Mouse (Mus musculus) thymus, postnatal 10 days (tissue): ENCODE measurements around the gene Fosl1.
A peak's percentile ranks its signal among the peaks of the same experiment; 100 is the strongest.

ENCODE experiments used
- DNase-seq, 2 experiments: peaks; one replicate each; pipeline ENCODE4 v3.0.0; 2021; ENCODE audit warnings: low spot score in 2 of 2

Fosl1 gene

GRCm38 (mm10) chr19:5424782-5425741 lies 22.3 kb upstream of the Fosl1 start, which contains the start of the genes Drap1 and AI837181:
Gene Drap1 (minus strand): TSS chr19:5424979.
Gene AI837181 (plus strand): TSS chr19:5425144.
- DNase-seq: peak; percentile 91 to 98

GRCm38 (mm10) chr19:5425906-5426565 lies 21.3 kb upstream of the Fosl1 start:
- DNase-seq: no peak

- no peak for DNase-seq
Measured at GRCm38 (mm10) chr19:5426640-5427290, 20.6 kb upstream of the Fosl1 start.

DNA sequence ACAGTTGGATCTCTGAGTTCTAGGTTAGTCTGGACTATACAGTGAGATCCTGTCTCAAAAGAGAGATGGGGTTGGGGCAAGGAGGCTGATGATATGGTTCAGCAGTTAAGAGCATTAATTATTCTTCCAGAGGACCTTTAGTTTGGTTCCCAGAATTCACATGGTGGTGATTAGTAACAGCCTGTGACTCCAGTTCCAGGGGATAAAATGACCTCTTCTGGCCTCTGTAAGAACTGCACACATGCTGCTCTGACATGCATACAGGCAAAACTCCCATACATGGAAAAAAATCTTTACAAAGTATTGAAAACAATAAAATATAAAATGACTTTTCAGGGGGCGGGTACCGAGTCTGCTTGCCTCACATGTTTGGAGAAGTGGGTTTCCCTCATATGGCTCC lies 19.3 kb upstream of the Fosl1 start:
- peak in 1 of 2 experiments; percentile 45 for DNase-seq

GRCm38 (mm10) chr19:5429219-5429618 lies 18.1 kb upstream of the Fosl1 start:
- DNase-seq: no peak

DNA sequence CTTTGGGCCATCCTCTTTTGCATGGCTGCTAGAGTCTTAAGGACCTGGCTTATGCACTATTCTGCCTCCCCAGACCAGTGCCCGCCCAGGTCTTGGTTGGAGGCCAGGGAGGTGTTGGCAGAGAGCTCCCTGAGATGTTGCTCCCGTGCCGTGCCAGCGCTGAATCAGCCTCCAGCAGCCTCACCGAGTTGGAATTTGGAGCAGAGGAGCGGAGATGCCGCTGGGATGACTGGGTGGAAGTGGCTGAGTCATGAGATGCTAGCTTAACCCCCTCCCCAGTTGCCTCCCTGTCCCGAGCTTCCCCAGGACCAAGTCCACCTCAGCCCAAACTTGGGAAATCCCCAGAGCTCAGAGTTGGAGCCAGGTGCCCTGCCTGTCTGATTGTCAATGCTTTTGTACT lies 17.5 kb upstream of the Fosl1 start:
- DNase-seq: no peak

- no peak for DNase-seq
Measured at GRCm38 (mm10) chr19:5430408-5430807, 16.9 kb upstream of the Fosl1 start.

DNA sequence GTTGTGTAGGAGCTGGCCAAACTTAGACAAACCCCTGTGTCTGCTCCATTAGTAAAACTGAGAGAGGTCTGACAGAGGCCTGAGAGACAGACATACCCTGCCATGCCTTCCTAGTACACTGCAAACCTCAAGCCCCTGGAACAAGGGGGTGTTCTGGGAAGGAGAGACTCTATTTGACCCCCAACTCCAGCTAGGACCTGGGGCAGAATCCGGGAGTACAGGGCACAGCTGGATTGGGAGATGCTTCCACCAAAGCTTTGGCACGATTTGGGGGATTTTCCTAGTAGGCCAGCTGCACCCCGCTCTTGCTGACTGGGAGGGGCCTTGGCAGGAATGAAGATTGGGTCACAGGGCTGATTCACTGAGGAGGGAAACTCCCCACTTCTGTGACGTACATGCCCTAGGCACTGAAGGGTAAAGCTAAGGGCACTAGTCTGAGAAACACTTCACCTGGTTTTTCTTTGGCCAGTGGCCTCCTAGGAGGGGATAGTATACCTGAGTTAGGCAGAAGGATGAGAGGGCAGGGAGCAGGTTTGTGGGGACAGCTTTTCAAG lies 15.4 kb upstream of the Fosl1 start:
- DNase-seq: no peak

DNA sequence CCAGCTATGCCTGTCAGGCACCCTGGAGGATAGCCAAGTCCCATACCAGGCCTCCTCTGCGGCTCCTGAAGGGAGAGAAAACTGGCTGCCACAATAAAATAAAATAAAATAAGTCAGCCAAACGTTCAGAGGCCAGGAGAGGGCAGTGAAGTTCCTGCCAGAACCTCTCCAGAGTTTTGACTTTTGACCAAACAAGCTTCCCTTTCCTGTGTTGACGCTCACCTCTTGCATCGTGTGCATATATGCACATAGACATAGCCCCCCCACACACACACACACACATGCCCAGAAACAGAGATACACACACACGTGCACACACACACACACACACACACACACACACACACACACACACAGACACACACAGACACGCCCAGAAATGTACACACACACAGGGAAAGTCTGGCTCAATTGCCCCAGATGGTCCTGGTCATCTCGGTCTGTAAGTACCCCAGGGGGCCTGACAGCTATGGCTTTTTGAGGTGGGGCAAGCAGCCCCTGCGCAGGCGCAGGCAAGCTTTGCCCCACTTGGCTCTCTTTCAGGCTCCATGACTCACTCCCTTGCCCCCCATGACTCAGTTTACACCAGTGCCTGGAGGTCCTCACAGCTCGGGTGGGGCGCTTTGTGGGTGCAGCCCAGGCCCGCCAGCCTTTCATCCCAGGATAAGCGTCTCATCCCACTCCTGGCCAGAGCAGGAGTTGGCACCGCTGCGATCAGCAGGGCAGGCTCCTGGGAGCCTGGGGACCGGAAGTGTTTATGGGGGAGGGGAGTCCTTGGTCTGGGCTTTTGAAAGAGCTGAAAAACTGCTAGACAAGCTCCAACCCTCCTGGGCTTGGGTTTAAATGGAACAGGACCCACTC lies 14.1 kb upstream of the Fosl1 start:
- peak; percentile 64 to 67 for DNase-seq

DNA sequence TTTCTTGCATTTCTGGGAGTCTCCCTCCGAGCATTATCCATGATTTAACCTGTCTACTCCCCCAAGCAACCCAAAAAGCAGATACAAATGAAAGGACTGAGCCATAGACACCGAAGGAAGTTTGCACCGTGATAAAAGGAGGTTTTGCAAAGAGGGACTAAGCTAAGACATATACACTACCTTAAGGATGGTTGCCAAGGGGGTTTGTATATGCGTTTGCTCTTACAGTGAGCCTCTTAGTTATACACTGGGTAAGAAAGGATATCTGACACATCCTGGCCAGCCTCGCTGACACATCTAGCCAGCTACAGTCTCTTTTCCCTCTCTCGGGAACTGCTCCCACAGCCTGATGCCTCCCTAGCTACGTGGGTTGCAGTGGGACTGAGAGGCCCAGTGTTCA lies 13.4 kb upstream of the Fosl1 start:
- DNase-seq: no peak

DNA sequence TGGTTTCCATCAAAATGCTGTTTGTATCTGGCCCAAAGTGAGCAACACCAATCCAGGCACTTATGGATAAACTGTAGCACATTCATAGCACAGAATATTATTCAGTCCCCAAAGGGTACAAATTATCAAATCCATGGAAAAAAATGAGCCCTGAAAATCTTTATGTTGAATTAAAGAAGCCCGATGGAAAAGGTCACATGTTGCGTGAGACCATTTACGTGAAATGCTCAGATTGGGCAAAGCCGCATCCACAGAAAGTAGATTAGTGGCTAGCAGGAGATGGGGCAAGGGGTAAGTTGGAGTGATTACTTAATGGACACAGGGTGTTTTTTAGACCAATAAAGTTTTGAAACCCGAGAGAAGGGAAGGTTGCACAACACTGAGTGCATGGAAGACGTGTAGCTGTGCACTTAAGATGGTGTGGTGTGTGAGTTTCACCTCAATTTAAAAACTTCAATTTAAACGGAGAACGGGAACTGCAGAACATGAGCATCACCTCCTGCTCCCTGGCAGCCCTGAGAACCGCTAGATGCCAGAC lies 2.9 kb upstream of the Fosl1 start:
- DNase-seq: no peak

DNA sequence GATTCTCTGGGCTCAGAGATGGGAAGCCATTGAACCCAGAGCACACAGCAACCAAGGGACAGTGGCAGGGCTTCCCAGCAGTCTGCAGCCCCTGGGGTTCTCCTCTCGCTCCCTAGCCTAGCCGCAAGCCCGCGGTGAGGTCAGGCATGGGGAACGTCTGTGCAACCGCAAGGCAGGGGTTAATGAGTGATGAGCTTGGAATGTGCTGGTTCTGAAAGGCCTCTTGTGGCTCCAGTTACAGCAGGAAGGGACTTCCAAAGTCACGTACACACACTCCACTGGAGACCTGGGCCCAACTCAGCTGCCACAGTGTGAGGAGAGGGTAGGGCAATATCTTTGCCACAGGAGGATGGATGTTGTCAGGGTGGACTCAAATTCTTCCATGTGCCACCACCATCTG lies 2.4 kb upstream of the Fosl1 start:
- no peak for DNase-seq

GRCm38 (mm10) chr19:5445747-5446146 lies 1.6 kb upstream of the Fosl1 start:
- DNase-seq: no peak

DNA sequence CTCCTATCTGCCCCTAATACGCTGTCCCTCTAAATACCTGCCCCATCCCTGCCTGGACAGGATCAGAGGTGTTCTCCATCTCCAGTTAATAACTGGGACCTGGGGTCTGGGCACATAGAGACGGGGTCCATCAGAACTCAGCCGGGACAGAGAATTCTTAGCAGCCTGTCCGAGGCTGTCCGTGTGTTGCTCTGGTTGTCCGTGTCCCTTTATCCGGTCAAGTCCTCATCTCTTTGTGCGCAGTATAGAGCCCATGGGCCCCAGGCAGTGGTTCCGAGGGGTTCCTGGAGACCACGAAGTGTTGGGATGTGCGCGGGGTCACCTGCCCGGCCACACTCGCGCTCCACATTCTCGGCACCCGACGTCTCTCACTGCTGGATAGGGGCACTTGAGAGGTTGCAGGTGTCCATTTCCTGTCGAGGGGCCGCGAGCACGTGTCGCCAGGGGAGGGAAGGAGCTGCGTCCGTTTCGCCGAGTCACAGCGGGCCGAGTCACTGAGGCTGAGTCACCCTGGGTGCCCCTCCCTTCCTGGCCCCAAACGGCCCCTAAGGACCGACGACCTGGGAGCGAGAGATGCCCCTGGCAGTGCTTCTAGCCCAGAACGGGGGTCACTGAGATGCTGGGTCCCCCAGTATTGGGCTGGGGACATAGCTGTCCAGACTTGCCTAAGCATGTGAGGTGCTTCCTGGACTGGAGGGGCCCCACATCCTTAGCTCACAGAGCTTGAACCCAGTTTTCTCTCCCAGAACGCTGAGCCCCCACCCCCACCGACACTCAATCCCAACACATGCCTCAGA lies 1.2 kb downstream of the Fosl1 start:
- DNase-seq: no peak

GRCm38 (mm10) chr19:5449673-5450072 lies 2.3 kb downstream of the Fosl1 start:
- DNase-seq: no peak

GRCm38 (mm10) chr19:5451766-5452165 lies 4.4 kb downstream of the Fosl1 start:
- DNase-seq: no peak

DNA sequence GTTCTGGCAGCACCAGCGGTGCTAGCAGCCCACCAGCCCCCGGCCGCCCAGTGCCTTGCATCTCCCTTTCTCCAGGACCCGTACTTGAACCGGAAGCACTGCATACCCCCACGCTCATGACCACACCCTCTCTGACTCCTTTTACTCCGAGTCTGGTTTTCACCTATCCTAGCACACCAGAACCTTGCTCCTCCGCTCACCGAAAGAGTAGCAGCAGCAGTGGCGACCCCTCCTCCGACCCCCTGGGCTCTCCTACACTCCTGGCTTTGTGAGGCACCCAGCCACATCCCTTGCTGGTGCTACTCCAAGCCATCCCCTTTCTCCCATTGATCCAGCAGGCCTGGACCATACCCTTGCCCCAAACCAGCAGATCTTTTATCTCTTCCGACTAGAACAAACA lies 7.7 kb downstream of the Fosl1 start:
- DNase-seq: no peak

DNA sequence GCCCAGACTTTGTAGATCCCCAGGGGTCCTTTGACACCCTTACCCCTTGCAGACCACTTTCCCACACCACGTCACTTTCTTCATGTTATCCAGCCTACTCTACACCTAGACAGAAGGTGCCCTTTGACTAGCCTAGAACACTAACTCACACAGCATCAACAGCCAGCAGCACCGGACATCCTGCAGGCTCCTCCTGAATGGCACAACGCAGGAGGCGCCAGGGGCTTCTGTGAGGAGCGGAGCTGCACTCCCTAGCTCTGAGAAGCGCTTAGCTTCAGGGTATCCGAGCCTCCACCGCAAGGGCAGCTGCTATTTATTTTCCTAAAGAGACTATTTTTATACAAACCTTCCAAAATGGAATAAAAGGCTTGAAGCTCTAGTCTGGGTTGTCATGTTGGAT lies 8.2 kb downstream of the Fosl1 start:
- DNase-seq: no peak

DNA sequence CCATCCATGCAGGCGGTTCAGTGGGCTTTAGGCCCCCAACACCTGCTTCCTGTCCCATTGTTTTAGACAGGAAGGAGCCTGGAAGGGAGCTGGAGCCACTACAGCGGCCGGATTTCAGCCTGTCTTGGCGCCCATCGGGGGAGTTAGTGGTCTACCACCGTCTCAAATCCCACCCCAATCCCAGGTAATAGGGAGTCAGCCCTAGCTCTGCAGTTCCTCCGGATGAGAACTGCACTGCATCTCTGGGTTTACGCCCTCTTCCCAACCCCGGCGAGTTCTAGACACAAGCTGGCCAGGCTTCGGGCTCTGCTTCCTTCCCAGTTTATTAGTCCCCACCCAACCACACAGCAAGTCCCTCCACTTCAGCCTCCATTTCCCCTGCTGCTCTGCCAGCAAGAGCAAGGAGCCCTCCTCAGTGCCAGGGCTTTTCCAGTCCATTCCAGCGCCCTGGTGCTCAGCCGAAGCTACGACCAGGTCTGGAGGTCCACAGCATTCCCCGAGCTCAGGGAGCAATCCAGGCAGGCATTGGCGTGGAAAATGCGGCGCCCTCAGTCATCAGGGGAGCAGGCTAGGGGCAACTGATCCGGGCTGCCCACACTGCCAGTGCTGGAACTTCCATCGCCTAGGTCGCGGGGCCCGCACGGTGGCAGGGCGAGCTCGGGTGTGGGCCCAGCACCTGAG lies 9.0 kb downstream of the Fosl1 start:
- DNase-seq: no peak
